Comparison of ENCODE assay signal across 11 mouse cellular contexts in the genomic region with DNA sequence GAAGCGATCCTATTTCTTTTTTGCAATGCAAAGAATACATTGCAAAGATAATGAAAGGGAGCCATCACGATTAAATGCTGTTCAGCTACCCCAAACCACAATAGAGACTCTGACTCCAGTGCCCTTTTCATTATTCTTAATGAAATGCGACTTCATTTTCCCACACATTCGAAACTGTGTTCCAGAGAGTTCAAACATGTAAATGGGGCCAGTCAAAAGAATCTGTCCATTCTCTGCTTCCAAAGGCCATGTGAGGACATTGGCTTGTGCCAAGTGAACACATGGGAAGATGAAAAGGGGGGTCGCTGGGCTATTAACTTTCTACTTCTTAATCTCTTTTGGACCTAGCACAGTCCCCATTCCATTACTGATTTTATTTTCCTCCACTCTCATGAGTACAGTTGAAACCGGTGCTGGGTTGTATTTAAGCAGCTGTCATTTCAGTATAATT.
DNase-seq lines count a peak whose midpoint lies in the region; ATAC-seq and TF ChIP-seq lines count a peak whose summit lies in the region.
"Had no signal": no experiment of that assay in that cellular context is flagged by ENCODE, and none has a peak within 500 bp of the region (broad histone marks: within the 10 kb centered on the region; RNA-seq: fewer than 3 reads in every experiment).

No protein-coding gene starts in this region.

- peaks cover 4% of the 10 kb centered on the region; the same call in 1 of the 2 replicates for H3K4me1 ChIP-seq in hindbrain, embryonic 12.5 days
- H3K4me1 ChIP-seq in midbrain, postnatal 0 days (ENCODE audit: insufficient read depth, low read length) = no peaks in the 10 kb centered on the region
- H3K4me1 ChIP-seq: limb, embryonic 10.5 days had no signal

- H3K36me3 ChIP-seq in hindbrain, embryonic 12.5 days = no peaks in the 10 kb centered on the region
- no peaks in the 10 kb centered on the region for H3K36me3 ChIP-seq in midbrain, postnatal 0 days (ENCODE audit: insufficient read depth, low read length)
- H3K36me3 ChIP-seq: limb, embryonic 10.5 days had no signal

- no peak for TF ChIP-seq CTCF in left cerebral cortex, adult 2 months (IDR thresholded peaks at IDR 0.05)
- no peak for TF ChIP-seq CTCF in midbrain, postnatal 0 days (IDR thresholded peaks at IDR 0.05)

- 35% methylated on average over 6 of the region's 6 CpGs for WGBS in hindbrain, embryonic 12.5 days
- WGBS in midbrain, postnatal 0 days = 24% methylated on average over 6 of the region's 6 CpGs

- ATAC-seq in hindbrain, embryonic 12.5 days (ENCODE audit: low FRiP score) = peak; percentile 86
- no peak for ATAC-seq in midbrain, postnatal 0 days (ENCODE audit: low FRiP score)

- DNase-seq in cerebellum, postnatal 14 days = peak; percentile 69 to 82
- DNase-seq in cerebellum, adult 11 months = no peak
- DNase-seq in left cerebral cortex, postnatal 4 days = peak; percentile 29
- DNase-seq in left cerebral cortex, adult 2 months (ENCODE audit: extremely low spot score in 1 of 2, low spot score in 2 of 2) = no peak
- peak; percentile 52 for DNase-seq in midbrain, postnatal 0 days (ENCODE audit: low spot score)
- DNase-seq in cerebellum, postnatal 4 days (ENCODE audit: low spot score in 2 of 2) = no peak
- DNase-seq in right cerebral cortex, postnatal 14 days = no peak
- DNase-seq: kidney, adult 18-20 months; spleen, adult 18-20 months had no signal

- H3K27me3 ChIP-seq in hindbrain, embryonic 12.5 days = no peaks in the 10 kb centered on the region
- H3K27me3 ChIP-seq in midbrain, postnatal 0 days (ENCODE audit: insufficient read depth, low read length) = no peaks in the 10 kb centered on the region

- no peak overlapping the region for H3K27ac ChIP-seq in left cerebral cortex, adult 2 months
- H3K27ac ChIP-seq in hindbrain, embryonic 12.5 days = no peak overlapping the region
- H3K27ac ChIP-seq in midbrain, postnatal 0 days (ENCODE audit: low read depth, low read length) = no peak overlapping the region
- H3K27ac ChIP-seq: limb, embryonic 10.5 days had no signal

- H3K4me3 ChIP-seq in left cerebral cortex, adult 2 months = no peak overlapping the region
- H3K4me3 ChIP-seq in hindbrain, embryonic 12.5 days = no peak overlapping the region
- H3K4me3 ChIP-seq in midbrain, postnatal 0 days (ENCODE audit: low read depth, low read length) = no peak overlapping the region
- H3K4me3 ChIP-seq: limb, embryonic 10.5 days had no signal

- no peak overlapping the region for H3K9ac ChIP-seq in hindbrain, embryonic 12.5 days
- no peak overlapping the region for H3K9ac ChIP-seq in midbrain, postnatal 0 days (replicated peaks; ENCODE audit: low read length, poor library complexity, severe bottlenecking)

- H3K9me3 ChIP-seq in hindbrain, embryonic 12.5 days (replicated peaks) = no peaks in the 10 kb centered on the region
- H3K9me3 ChIP-seq in midbrain, postnatal 0 days (ENCODE audit: low read length) = no peaks in the 10 kb centered on the region
- H3K9me3 ChIP-seq: limb, embryonic 10.5 days had no signal

- no peak overlapping the region for H3K4me2 ChIP-seq in hindbrain, embryonic 12.5 days (replicated peaks)
- H3K4me2 ChIP-seq in midbrain, postnatal 0 days (ENCODE audit: low read depth, low read length, poor library complexity, severe bottlenecking) = no peak overlapping the region

- intact Hi-C loops in left cerebral cortex, postnatal 4 days (cut with DNase I) = no loop called here
- intact Hi-C loops in left cerebral cortex, adult 2 months (cut with DNase I) = no loop called here

Comparison
In these comparisons a context has a peak if more than half of its experiments do, and no peak if none do; other contexts are left out.
1. DNase-seq: peak in cerebellum, postnatal 14 days (2 of 2), left cerebral cortex, postnatal 4 days (single experiment) and midbrain, postnatal 0 days (single experiment); none in cerebellum, adult 11 months (single experiment), left cerebral cortex, adult 2 months (0 of 2), cerebellum, postnatal 4 days (0 of 2) and right cerebral cortex, postnatal 14 days (single experiment).